Mouse (Mus musculus) gastrocnemius, adult 2 months (tissue): ENCODE data around the gene Gpi1. TPM values are rescaled to one million over a fixed set of nuclear protein-coding genes. Genes with fewer than 3 reads are reported as not detected.
"Not testable (repeated sequence)": the region's sequence is repeated elsewhere in the genome, so short reads cannot be mapped to it uniquely, and the experiment has no call there.

Experiments
- DNase-seq: peaks from one replicate; pipeline ENCODE4 v3.0.0; 2022
- H3K27ac ChIP-seq: fragments of 200-600 bp; 2 replicates; pipeline ENCODE4 v1.8.1; 2022; ENCODE audit warnings: mild to moderate bottlenecking
- H3K4me3 ChIP-seq: fragments of 200-600 bp; 2 replicates; pipeline ENCODE4 v1.8.1; 2022; ENCODE audit warnings: mild to moderate bottlenecking, moderate library complexity
- CTCF ChIP-seq: fragments of 200-600 bp; IDR thresholded peaks from 2 replicates; pipeline ENCODE4 v1.8.1; 2022; ENCODE audit warnings: antibody characterized with exemption, mild to moderate bottlenecking, moderate library complexity
- intact Hi-C: fragments of 180-260 bp; cut with DNase I; formaldehyde crosslinking; loops from one replicate; pipeline ENCODE4 v1.15.1; 2025
- total RNA-seq, 2 experiments: library from RNA; stranded (reverse); gene quantifications; 2 replicates each; pipeline ENCODE4 v1.2.3; 2021

Gene Gpi1
- total RNA-seq, 2 experiments from 2014 or later, result 882 to 1,223 TPM

DNA sequence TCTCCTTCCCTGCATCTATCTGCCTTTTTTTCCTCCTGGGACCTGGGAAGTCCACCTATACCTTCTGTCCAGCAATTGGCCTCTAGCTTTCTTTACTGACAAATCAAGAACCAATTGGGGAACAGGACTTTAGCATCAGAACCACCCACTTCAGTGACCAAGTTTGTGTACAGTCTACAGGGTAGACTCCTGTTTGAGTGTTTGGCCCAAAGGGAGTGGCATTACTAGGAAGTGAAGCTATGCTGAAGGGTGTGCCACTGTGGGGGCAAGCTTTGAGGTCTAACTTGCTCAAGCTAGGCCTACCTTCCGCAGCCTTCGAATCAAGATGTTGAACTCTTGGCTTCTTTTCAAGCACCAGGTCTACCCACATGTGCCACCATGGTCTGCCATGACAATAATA is 29.3 kb downstream of the Gpi1 start:
- no peak overlapping the region for H3K27ac ChIP-seq
- no peak for TF ChIP-seq CTCF
- intact Hi-C loops, result no loop called here
- no peak overlapping the region for H3K4me3 ChIP-seq
- no peak for DNase-seq

DNA sequence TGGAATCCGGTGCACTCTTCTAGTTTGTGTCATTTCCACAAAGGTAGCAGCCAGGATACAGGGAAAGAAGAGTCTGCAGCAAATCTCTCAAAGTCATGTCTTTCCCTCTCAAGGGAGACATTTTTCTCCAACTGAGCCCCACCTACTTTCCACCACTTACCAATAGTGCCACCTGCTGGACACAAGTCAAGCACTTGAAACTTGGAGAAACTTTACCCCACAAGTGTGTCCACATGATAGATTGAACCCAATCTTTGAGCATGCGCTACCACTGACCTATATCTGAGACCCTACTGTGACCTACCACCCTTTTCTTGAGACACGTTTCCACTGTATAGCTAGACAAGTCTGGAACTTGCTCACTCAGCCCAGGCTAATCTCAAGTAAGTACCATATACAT is 31.8 kb downstream of the Gpi1 start:
- intact Hi-C loops, result loop anchor here (5.0 to 10.0 kb wide), 2 partner anchors 66 to 214 kb away; partner anchors contain the start of gene Wtip
- Histone ChIP-seq H3K27ac (peak overlapping the region; percentile 9; the same call in 1 of the 2 replicates), H3K4me3 (no peak overlapping the region)
- no peak for DNase-seq
- TF ChIP-seq CTCF, result peak; percentile 66

DNA sequence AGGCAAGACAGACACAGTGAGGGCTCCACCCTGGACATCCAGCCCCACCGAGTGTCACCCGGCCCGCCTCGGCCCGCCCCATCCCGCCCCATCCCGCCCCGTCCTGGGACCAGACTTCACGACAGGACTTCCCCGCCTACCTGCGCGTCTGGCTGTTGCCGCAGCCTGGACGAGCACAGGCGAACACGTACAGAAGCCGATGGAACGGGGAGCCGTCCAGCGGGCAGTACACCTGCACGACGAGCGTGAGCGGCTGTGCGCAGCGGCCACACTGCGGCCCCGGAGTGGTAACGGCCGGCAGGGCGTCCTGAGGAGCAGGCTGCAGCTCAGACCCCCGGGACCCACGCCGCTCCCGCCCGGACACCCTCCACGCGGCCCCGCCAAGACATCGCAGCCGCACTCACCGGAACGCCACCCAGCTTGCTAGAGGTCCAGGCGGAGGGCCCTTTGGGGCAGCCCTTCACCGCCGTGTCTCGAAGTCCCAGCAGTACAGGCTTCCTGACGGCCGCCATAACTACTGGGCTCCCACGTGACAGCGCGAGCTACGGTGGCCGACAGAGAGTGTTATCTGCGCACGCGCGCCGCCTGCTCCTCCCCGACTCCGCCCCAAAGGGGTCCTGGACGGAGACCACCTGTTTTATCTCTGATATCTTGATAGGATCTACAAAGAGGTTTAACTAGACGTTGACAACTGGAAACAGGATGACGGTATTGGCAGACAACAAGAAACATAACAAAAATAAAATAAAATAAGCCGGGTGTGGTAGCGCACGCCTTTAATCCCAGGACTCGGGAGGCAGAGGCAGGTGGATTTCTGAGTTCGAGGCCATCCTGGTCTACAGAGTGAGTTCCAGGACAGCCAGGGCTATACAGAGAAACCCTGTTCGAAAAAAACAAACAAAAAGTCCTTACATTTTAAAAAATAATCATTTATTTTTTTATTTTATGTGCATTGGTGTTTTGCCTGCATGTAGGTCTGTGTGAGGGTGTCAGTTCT is 33.7 kb downstream of the Gpi1 start, which contains the start of gene Pdcd2l:
TSS of gene Pdcd2l (minus strand) at position 530 of the 997 bp plus-strand sequence.
- DNase-seq, result peak; percentile 95
- intact Hi-C loops, result loop anchor here (2.0 to 10.0 kb wide), 3 partner anchors 32 to 212 kb away; partner anchors contain the start of gene Wtip
- Histone ChIP-seq H3K4me3 (peak within 1 kb of the TSS; percentile 95), H3K27ac (peak within 1 kb of the TSS; percentile 89)
- no peak for TF ChIP-seq CTCF

DNA sequence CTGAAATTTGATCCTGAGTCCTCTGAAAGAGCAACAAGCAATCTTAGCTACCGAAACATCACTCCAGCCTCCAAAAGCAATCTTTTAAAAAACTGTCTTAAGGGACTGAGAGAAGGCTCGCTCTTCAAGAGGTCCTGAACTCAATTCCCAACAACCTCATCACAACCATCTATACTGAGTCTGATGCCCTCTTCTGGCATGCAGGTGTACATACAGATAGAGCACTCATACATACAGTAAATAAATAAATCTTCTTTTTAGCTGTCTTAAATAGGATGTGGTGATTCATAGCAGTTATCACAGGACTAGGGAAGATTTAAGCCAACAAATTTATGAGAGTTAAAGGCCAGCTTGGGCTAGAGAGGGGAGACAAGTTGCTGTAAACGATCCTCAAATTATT is 34.5 kb downstream of the Gpi1 start:
- TF ChIP-seq CTCF, result peak; percentile 50
- intact Hi-C loops, result loop anchor here (2.0 to 10.0 kb wide), 3 partner anchors 33 to 211 kb away; partner anchors contain the start of gene Wtip
- H3K27ac ChIP-seq, result peak overlapping the region; percentile 89
- no peak for DNase-seq
- peak overlapping the region; percentile 95 for H3K4me3 ChIP-seq

DNA sequence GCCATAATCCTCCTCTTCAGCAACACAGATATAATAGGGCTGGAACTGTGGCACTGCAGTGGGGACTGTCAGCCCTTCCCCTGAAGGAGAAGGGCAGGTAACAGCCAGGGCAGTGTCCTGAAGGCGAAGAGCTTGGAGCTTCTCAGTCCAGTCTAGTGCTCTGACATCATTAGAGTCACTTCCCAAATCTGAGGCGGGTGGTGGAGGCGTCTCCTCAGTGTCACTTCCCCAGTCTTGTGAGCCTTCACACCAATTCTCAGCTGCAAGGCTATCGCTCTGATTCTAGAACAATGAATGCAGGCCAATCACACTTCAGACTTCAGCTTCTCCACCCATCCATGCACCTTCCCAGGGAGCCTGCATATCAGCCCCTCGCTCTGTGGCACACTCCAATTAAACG is 37.3 kb downstream of the Gpi1 start:
- no peak for DNase-seq
- no peak overlapping the region for H3K27ac ChIP-seq
- intact Hi-C loops, result loop anchor here (10.0 kb wide), 1 partner anchor 208 kb away; no protein-coding TSS in a partner anchor
- H3K4me3 ChIP-seq, result no peak overlapping the region
- no peak for TF ChIP-seq CTCF

DNA sequence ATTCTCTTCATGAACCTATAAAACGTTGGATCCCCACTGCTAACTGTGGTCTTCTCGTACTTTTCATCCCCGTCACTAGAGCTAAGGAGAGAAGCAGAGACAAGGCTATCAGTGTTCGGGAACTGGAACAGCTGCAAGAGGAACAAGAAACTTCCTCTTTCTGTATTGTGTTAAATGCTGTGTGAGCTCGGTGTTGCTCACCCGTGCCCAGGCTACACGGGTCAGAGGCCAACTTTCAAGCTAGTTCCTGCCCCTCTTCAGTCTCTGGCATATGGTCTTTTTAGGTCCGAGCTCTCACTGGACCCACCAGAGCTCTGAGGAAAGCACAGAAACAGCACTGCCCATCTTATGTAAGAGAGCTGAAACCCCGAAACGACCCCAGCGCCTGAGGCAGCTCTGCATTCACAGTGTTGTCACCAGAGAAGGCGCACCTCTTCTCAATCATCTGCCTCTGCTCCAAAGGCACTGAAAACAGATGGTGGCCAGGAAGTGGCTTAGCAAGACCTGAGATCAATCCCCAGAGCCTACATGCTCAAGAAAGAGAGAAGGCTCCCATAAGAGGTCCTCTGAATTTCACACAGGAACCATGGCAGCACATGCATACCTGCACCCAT is 40.7 kb downstream of the Gpi1 start:
- Histone ChIP-seq H3K4me3 (0 out of 2 replicates have a peak overlapping the region, but pooled peaks have one; percentile 11), H3K27ac (no peak overlapping the region)
- no peak for DNase-seq
- no peak for TF ChIP-seq CTCF
- intact Hi-C loops, result no loop called here

DNA sequence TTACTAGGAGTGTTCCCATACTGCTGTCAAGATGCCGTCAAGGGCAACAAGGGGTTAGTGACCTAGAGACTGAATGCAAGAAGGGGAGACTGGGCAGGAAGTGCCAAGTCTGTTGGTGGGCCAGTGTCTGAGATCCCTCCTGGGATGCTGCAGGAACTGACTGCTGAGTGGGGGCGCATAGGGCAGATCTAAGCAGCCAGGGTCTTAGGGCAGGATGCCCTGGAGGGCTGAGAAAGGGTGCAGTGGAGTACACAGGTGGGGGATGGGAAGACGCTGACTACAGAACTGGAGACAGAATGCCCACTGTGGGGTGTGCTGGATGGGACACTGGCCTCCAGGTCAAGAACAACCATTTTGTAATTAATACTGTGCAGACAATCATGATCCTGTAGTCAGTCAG is 46.3 kb downstream of the Gpi1 start:
- no peak for DNase-seq
- intact Hi-C loops, result no loop called here
- H3K4me3 ChIP-seq, result no peak overlapping the region
- no peak for TF ChIP-seq CTCF
- no peak overlapping the region for H3K27ac ChIP-seq

DNA sequence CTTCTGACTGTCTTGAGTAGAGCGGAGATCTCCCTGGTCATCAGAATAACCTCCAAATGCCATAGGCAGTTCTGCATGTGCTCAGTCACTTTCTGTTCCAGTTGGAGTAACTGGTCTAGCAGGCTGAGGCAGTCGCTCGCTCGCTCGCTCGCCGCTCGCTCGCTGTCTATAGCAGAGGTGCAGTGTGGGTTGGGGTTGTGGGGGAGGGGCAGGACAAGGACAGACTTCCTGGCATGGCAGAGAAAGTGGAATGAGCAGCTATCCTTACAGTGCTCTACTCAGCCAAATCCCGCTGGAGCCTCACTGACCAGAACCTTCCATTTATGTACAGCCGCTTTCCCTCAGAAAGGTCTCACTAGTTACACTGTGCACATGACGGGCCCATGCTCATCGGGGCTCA is 46.8 kb downstream of the Gpi1 start:
- Histone ChIP-seq H3K4me3 (no peak overlapping the region), H3K27ac (no peak overlapping the region)
- TF ChIP-seq CTCF, result no peak
- no peak for DNase-seq
- intact Hi-C loops, result no loop called here

DNA sequence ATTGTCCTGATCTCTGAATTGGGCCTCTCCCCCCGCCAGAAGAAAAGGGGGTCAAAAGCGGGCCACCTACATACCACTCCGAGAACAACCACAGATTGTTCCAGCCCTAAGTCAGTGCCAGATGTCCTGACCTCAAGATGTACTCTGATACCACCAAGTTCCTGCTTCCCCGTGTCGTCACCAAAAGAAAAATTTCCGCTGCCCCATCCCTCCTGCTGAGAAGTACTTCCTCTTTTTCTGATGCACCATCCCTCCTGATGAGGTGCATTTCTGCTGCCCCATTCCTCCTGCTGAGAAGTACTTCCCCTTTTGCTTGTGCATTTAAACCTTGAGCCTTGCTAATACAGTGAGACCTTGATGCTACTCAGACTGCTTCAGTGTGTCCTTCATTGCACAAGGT is 53.9 kb downstream of the Gpi1 start:
- intact Hi-C loops, H3K4me3 ChIP-seq, H3K27ac ChIP-seq, DNase-seq: not testable (repeated sequence)

DNA sequence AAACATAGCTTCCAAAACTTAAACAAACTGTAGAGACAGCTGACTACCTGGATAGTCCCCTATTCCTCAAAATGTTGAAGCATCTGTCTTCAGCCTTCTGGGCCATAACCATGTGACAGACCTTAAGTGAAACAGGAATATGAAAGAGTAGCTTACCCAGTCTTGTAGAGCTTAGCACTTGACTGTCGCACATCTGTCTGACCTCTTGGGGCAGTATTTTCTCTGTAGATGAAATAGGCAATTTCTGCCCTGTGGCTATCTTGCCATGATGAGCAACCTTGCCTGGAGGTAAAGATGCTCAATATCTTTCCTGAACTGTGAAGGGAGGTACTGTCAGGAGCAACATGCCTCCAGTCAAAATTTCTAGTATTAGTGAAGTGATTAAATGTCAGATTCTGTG is 57.9 kb downstream of the Gpi1 start:
- no peak for TF ChIP-seq CTCF
- intact Hi-C loops, result no loop called here
- no peak overlapping the region for H3K4me3 ChIP-seq
- H3K27ac ChIP-seq, result no peak overlapping the region
- no peak for DNase-seq

DNA sequence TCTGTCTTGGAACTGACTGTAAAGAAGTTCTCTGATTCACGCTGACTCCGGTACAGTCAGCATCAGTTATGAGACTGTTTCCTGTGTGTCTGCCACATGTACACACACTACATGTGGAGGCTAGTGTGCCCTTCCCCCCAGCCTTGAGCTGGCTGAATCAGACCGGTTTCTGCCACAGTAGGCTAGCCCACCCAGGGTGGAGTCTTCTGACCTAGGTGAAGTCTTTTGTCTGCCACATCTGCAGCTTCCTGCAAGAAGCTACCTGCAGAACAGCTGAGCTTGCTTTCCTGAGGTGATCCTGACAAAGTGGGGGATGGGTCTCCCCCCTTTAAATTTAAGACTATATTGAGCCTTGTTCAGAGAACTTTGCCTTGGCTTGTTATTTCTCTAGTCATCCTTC is 60.7 kb downstream of the Gpi1 start, which contains the start of gene Uba2:
TSS of gene Uba2 (minus strand) at position 146 of the 400 bp plus-strand sequence.
- intact Hi-C loops, result loop anchor here (10.0 kb wide), 1 partner anchor 885 kb away; the partner anchor contains the start of gene Cebpg
- H3K4me3 ChIP-seq, result peak within 1 kb of the TSS; percentile 91
- no peak for DNase-seq
- H3K27ac ChIP-seq, result peak within 1 kb of the TSS; percentile 96
- TF ChIP-seq CTCF, result no peak

DNA sequence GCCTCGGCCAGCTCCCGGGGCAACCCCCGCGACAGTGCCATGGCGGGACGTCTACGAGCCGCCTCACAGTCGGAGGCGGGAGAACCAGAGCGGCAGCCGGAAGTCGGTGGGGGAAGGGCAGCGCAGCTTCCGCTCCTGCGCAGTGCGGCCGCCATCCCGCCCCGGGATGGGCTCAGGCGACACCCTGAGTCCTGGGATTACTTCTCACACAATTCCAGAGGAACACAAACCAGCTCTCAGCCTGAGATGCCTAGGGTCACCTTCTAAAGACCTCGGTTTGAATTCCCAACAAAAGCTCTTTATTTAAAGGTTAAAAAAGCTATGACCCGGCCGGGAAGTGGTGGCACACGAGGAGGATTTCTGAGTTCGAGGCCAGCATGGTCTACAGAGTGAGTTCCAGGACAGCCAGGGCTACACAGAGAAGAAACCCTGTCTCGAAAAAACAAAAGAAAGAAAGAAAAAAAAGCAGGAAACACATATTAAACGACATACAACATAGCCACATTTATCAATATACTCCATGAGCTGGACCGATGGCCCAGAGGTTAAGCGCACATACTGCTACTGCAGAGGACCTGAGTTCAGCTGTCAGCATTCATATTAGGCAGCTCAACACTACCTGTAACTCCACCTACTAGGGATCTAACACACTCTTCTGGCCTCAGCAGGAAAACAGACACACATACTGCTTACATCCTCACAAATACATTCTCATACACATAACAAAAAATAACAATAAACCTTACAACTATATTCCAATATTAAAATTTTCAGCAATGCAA is 61.5 kb downstream of the Gpi1 start:
- intact Hi-C loops, result loop anchor here (10.0 kb wide), 1 partner anchor 886 kb away; the partner anchor contains the start of gene Cebpg
- DNase-seq, result peak; percentile 96
- peak overlapping the region; percentile 96 for H3K27ac ChIP-seq
- peak overlapping the region; percentile 91 for H3K4me3 ChIP-seq
- TF ChIP-seq CTCF, result no peak
